Mouse (Mus musculus) heart, postnatal 0 days (tissue): ENCODE data around the gene Evl. TPM values are rescaled to one million over a fixed set of nuclear protein-coding genes. Genes with fewer than 3 reads are reported as not detected.

Source experiments
- ATAC-seq: fragments of 200-750 bp; cut with Nextera tagmentation; 2 replicates; pipeline ENCODE4 v1.8.0; 2017; ENCODE audit warnings: low read depth, moderate number of reproducible peaks, moderate library complexity; ENCODE audit not compliant: insufficient read depth
- DNase-seq: peaks from one replicate; pipeline ENCODE4 v3.0.0-alpha.2; 2016; ENCODE audit warnings: low spot score
- H3K27ac ChIP-seq: fragments of 300-500 bp; sonication (generic); 2 replicates; pipeline ENCODE4 v1.5.1; 2014; ENCODE audit warnings: low read depth, mild to moderate bottlenecking
- H3K27me3 ChIP-seq: fragments of 300-500 bp; sonication (generic); 2 replicates; pipeline ENCODE4 v1.6.1; 2014; ENCODE audit warnings: low read length, mixed read lengths; ENCODE audit not compliant: control insufficient read depth, insufficient read depth
- H3K36me3 ChIP-seq: fragments of 300-500 bp; sonication (generic); replicated peaks from 2 replicates; pipeline ENCODE4 v1.6.1; 2014; ENCODE audit warnings: low read length, mixed read lengths; ENCODE audit not compliant: control insufficient read depth, insufficient read depth
- H3K4me1 ChIP-seq: fragments of 300-500 bp; sonication (generic); 2 replicates; pipeline ENCODE4 v1.6.1; 2014; ENCODE audit warnings: antibody characterized with exemption; ENCODE audit not compliant: control insufficient read depth, insufficient read depth
- H3K4me2 ChIP-seq: fragments of 300-500 bp; sonication (generic); 2 replicates; pipeline ENCODE4 v1.6.1; 2014; ENCODE audit warnings: low read depth, mild to moderate bottlenecking, low read length, moderate library complexity
- H3K4me3 ChIP-seq: fragments of 300-500 bp; sonication (generic); 2 replicates; pipeline ENCODE4 v1.5.1; 2014; ENCODE audit warnings: low read depth, low read length
- H3K9ac ChIP-seq: fragments of 300-500 bp; sonication (generic); replicated peaks from 2 replicates; pipeline ENCODE4 v1.6.1; 2014; ENCODE audit warnings: low read depth, low read length, mixed read lengths
- H3K9me3 ChIP-seq: fragments of 300-500 bp; sonication (generic); replicated peaks from 2 replicates; pipeline ENCODE4 v1.6.1; 2016; ENCODE audit warnings: low read length; ENCODE audit not compliant: control insufficient read depth
- CTCF ChIP-seq: IDR thresholded peaks from 2 replicates; pipeline ENCODE4 v1.5.1; 2016; ENCODE audit warnings: antibody characterized with exemption, control low read depth, low read depth
- EP300 ChIP-seq: IDR thresholded peaks from 2 replicates; pipeline ENCODE4 v1.6.1; 2016; ENCODE audit warnings: antibody characterized with exemption, low read depth
- WGBS: fragments of 180-500 bp; shearing (Covaris S2); extraction: QIAGEN DNeasy Blood & Tissue Kit; methylation state at CpG from one replicate; pipeline ENCODE4 v1.1.7; 2014; 5-methylcytosine and 5-hydroxymethylcytosine counted together
- polyA plus RNA-seq: library from polyadenylated mRNA; unstranded; fragments of >200 nt; fragmentation: Nextera tagmentation; extraction: Ambion mirVana; gene quantifications from 2 replicates; pipeline ENCODE4 v1.2.1, GENCODE M21; 2015
- total RNA-seq: library from RNA; depleted of rRNA; stranded (reverse); fragments of >200 nt; gene quantifications from 2 replicates; pipeline ENCODE4 v1.2.3, GENCODE M21; 2014; ENCODE audit warnings: low replicate concordance

Evl gene
- total and polyA plus RNA-seq, 2 experiments from 2014 or later = 26.6 to 39.5 TPM

- DNase-seq = no peak
- ATAC-seq = no peak
Observed at GRCm38 (mm10) chr12:108563238-108563637, 8.7 kb downstream of the Evl start.

GRCm38 (mm10) chr12:108564910-108565506 lies 10.5 kb downstream of the Evl start:
- H3K27me3 ChIP-seq = no peaks in the 10 kb centered on the region
- DNase-seq = no peak
- 83% methylated on average over 12 of the region's 12 CpGs for WGBS
- no peak overlapping the region for H3K9ac ChIP-seq
- no peak overlapping the region for H3K4me2 ChIP-seq
- H3K27ac ChIP-seq = no peak overlapping the region
- TF ChIP-seq EP300 = no peak
- no peak for TF ChIP-seq CTCF
- no peak for ATAC-seq
- no peak overlapping the region for H3K4me3 ChIP-seq
- no peaks in the 10 kb centered on the region for H3K4me1 ChIP-seq
- no peaks in the 10 kb centered on the region for H3K36me3 ChIP-seq
- H3K9me3 ChIP-seq = no peaks in the 10 kb centered on the region

More at GRCm38 (mm10) chr12:108563238-108563637, 8.7 kb downstream of the Evl start:
- no peak for TF ChIP-seq EP300
- peak; percentile 44 for TF ChIP-seq CTCF
- no peaks in the 10 kb centered on the region for H3K9me3 ChIP-seq
- H3K4me1 ChIP-seq = no peaks in the 10 kb centered on the region
- H3K9ac ChIP-seq = no peak overlapping the region
- no peaks in the 10 kb centered on the region for H3K36me3 ChIP-seq
- no peaks in the 10 kb centered on the region for H3K27me3 ChIP-seq
- no peak overlapping the region for H3K4me3 ChIP-seq
- H3K27ac ChIP-seq = no peak overlapping the region
- H3K4me2 ChIP-seq = no peak overlapping the region
- WGBS = 82% methylated on average over 3 of the region's 3 CpGs

GRCm38 (mm10) chr12:108579156-108579871 lies 24.8 kb downstream of the Evl start:
- 69% methylated on average over 7 of the region's 7 CpGs for WGBS

GRCm38 (mm10) chr12:108583775-108584174 lies 29.3 kb downstream of the Evl start:
- Histone ChIP-seq H3K36me3 (peaks cover 4% of the 10 kb centered on the region; the same call in 1 of the 2 replicates), H3K9me3 (0 out of 2 replicates have a peak, but pooled peaks cover 3% of the 10 kb centered on the region), H3K4me1 (no peaks in the 10 kb centered on the region), H3K9ac (no peak overlapping the region), H3K4me2 (no peak overlapping the region), H3K27ac (no peak overlapping the region), H3K4me3 (no peak overlapping the region), H3K27me3 (no peaks in the 10 kb centered on the region)
- 61% methylated on average over 1 of the region's 1 CpGs for WGBS
- TF ChIP-seq EP300 (no peak), CTCF (no peak)
- ATAC-seq (no peak), DNase-seq (no peak)

More at GRCm38 (mm10) chr12:108579156-108579871, 24.8 kb downstream of the Evl start:
- Histone ChIP-seq H3K27ac (no peak overlapping the region), H3K9ac (no peak overlapping the region), H3K36me3 (0 out of 2 replicates have a peak, but pooled peaks cover 3% of the 10 kb centered on the region), H3K27me3 (no peaks in the 10 kb centered on the region), H3K4me3 (no peak overlapping the region), H3K4me2 (no peak overlapping the region), H3K9me3 (no peaks in the 10 kb centered on the region), H3K4me1 (no peaks in the 10 kb centered on the region)
- DNase-seq = no peak
- TF ChIP-seq EP300 (no peak), CTCF (no peak)
- no peak for ATAC-seq

GRCm38 (mm10) chr12:108590131-108590530 lies 35.6 kb downstream of the Evl start:
- ATAC-seq (no peak), DNase-seq (no peak)
- Histone ChIP-seq H3K36me3 (peaks cover 4% of the 10 kb centered on the region; the same call in 1 of the 2 replicates), H3K4me1 (no peaks in the 10 kb centered on the region), H3K4me3 (no peak overlapping the region), H3K27me3 (no peaks in the 10 kb centered on the region), H3K27ac (no peak overlapping the region), H3K9me3 (no peaks in the 10 kb centered on the region), H3K4me2 (no peak overlapping the region), H3K9ac (no peak overlapping the region)
- no peak for TF ChIP-seq EP300
- TF ChIP-seq CTCF = no peak
- WGBS = 86% methylated on average over 2 of the region's 2 CpGs
